Mouse (Mus musculus): Measurements from ENCODE around the gene D730048I06Rik. TPM values are rescaled to one million over a fixed set of nuclear protein-coding genes. Genes with fewer than 3 reads are reported as not detected.
"Not testable (repeated sequence)": the region's sequence is repeated elsewhere in the genome, so short reads cannot be mapped to it uniquely, and the experiment has no call there.

The D730048I06Rik gene
- not detected in 2 replicates for polyA plus RNA-seq (2016; fragmentation: Nextera tagmentation; extraction: Ambion mirVana)

- Histone ChIP-seq H3K36me3 (replicated peaks) (no peaks in the 10 kb centered on the region), H3K27me3 (replicated peaks; ENCODE audit: low read depth, poor library complexity, severe bottlenecking) (no peaks in the 10 kb centered on the region), H3K9me3 (peaks cover 43% of the 10 kb centered on the region), H3K4me3 (no peak within 1 kb of the TSS), H3K4me1 (no peaks in the 10 kb centered on the region), H3K27ac (replicated peaks) (no peak within 1 kb of the TSS)
- no peak for DNase-seq (ENCODE audit: low spot score)
- WGBS, result 89% methylated on average over 3 of the region's 3 CpGs
Observed at GRCm38 (mm10) chr9:35790001-35790400, at the start of gene D730048I06Rik, which contains the start of gene Gm27235. D730048I06Rik (minus strand) TSS chr9:35790112. Gm27235 (minus strand) TSS chr9:35790101.

- H3K9me3 ChIP-seq, result peaks cover 26% of the 10 kb centered on the region
- not testable (repeated sequence) for DNase-seq (ENCODE audit: low spot score)
- 96% methylated on average over 15 of the region's 15 CpGs for WGBS
Observed at GRCm38 (mm10) chr9:35817881-35818280, 28.0 kb upstream of the D730048I06Rik start.

GRCm38 (mm10) chr9:35798146-35798545 is 8.2 kb upstream of the D730048I06Rik start:
- Histone ChIP-seq H3K27ac (replicated peaks) (no peak overlapping the region), H3K4me3 (no peak overlapping the region), H3K36me3 (replicated peaks) (no peaks in the 10 kb centered on the region), H3K4me1 (no peaks in the 10 kb centered on the region), H3K27me3 (replicated peaks; ENCODE audit: low read depth, poor library complexity, severe bottlenecking) (no peaks in the 10 kb centered on the region), H3K9me3 (peaks cover 49% of the 10 kb centered on the region; the same call in 1 of the 2 replicates)
- DNase-seq (ENCODE audit: low spot score), result no peak

More at GRCm38 (mm10) chr9:35817881-35818280, 28.0 kb upstream of the D730048I06Rik start:
- not testable (repeated sequence) for H3K27me3 ChIP-seq (replicated peaks; ENCODE audit: low read depth, poor library complexity, severe bottlenecking); H3K36me3 ChIP-seq (replicated peaks); H3K27ac ChIP-seq (replicated peaks); H3K4me3 ChIP-seq; H3K4me1 ChIP-seq

- peaks cover 28% of the 10 kb centered on the region; the same call in 1 of the 2 replicates for H3K9me3 ChIP-seq
- no peaks in the 10 kb centered on the region for H3K36me3 ChIP-seq (replicated peaks)
- no peak within 1 kb of the TSS for H3K4me3 ChIP-seq
- no peaks in the 10 kb centered on the region for H3K27me3 ChIP-seq (replicated peaks; ENCODE audit: low read depth, poor library complexity, severe bottlenecking)
- DNase-seq (ENCODE audit: low spot score), result no peak
- WGBS, result 70% methylated on average over 3 of the region's 3 CpGs
- no peaks in the 10 kb centered on the region for H3K4me1 ChIP-seq
- H3K27ac ChIP-seq (replicated peaks), result no peak within 1 kb of the TSS
Observed at GRCm38 (mm10) chr9:35778009-35778408, 11.9 kb downstream of the D730048I06Rik start, which contains the start of gene Gm17727. Gm17727 (minus strand) TSS chr9:35778109.

- peaks cover 4% of the 10 kb centered on the region; the same call in 1 of the 2 replicates for H3K9me3 ChIP-seq
- no peak overlapping the region for H3K4me3 ChIP-seq
- H3K27ac ChIP-seq (replicated peaks), result no peak overlapping the region
- H3K4me1 ChIP-seq, result no peaks in the 10 kb centered on the region
- no peak for DNase-seq (ENCODE audit: low spot score)
- no peaks in the 10 kb centered on the region for H3K36me3 ChIP-seq (replicated peaks)
- H3K27me3 ChIP-seq (replicated peaks; ENCODE audit: low read depth, poor library complexity, severe bottlenecking), result no peaks in the 10 kb centered on the region
Observed at GRCm38 (mm10) chr9:35756843-35757242, 33.1 kb downstream of the D730048I06Rik start.

- Histone ChIP-seq H3K27ac (replicated peaks) (no peak within 1 kb of the TSS), H3K9me3 (peaks cover 25% of the 10 kb centered on the region), H3K4me1 (no peaks in the 10 kb centered on the region), H3K27me3 (replicated peaks; ENCODE audit: low read depth, poor library complexity, severe bottlenecking) (no peaks in the 10 kb centered on the region), H3K4me3 (no peak within 1 kb of the TSS), H3K36me3 (replicated peaks) (no peaks in the 10 kb centered on the region)
- no peak for DNase-seq (ENCODE audit: low spot score)
Observed at GRCm38 (mm10) chr9:35740749-35741148, 49.2 kb downstream of the D730048I06Rik start, which contains the start of gene Gm17677. Gm17677 (plus strand) TSS chr9:35741049.

Other genes starting within 250 kb of the D730048I06Rik start
- 6.0 and 6.1 TPM in 2 replicates for gene Ddx25, start 231.6 kb downstream of the D730048I06Rik start, polyA plus RNA-seq (2016; fragmentation: Nextera tagmentation; extraction: Ambion mirVana)
- 18.3 and 21.3 TPM in 2 replicates for gene Pus3, start 231.5 kb downstream of the D730048I06Rik start, polyA plus RNA-seq (2016; fragmentation: Nextera tagmentation; extraction: Ambion mirVana)
- gene Pate2, start 219.8 kb downstream of the D730048I06Rik start, polyA plus RNA-seq (2016; fragmentation: Nextera tagmentation; extraction: Ambion mirVana), result 1.5 and 1.6 TPM in 2 replicates
- gene Hyls1, start 219.7 kb downstream of the D730048I06Rik start, polyA plus RNA-seq (2016; fragmentation: Nextera tagmentation; extraction: Ambion mirVana), result 24.9 and 26.5 TPM in 2 replicates
- not detected in 2 replicates for gene Pate4, start 178.2 kb downstream of the D730048I06Rik start, polyA plus RNA-seq (2016; fragmentation: Nextera tagmentation; extraction: Ambion mirVana)
- not detected in 2 replicates for gene Pate3, start 141.9 kb downstream of the D730048I06Rik start, polyA plus RNA-seq (2016; fragmentation: Nextera tagmentation; extraction: Ambion mirVana)
- gene Pate1, start 102.7 kb downstream of the D730048I06Rik start, polyA plus RNA-seq (2016; fragmentation: Nextera tagmentation; extraction: Ambion mirVana), result 0.16 TPM in 1 of 2 replicates, not detected in the other
- gene Gm17677, start 49.1 kb downstream of the D730048I06Rik start, polyA plus RNA-seq (2016; fragmentation: Nextera tagmentation; extraction: Ambion mirVana), result not detected in 2 replicates
- not detected in 2 replicates for gene Gm17727, start 12.0 kb downstream of the D730048I06Rik start, polyA plus RNA-seq (2016; fragmentation: Nextera tagmentation; extraction: Ambion mirVana)
- not detected in 2 replicates for gene Gm27235, start within 50 bp of the D730048I06Rik start, polyA plus RNA-seq (2016; fragmentation: Nextera tagmentation; extraction: Ambion mirVana)
- not detected in 2 replicates for gene 9230110F15Rik, start 54.0 kb upstream of the D730048I06Rik start, polyA plus RNA-seq (2016; fragmentation: Nextera tagmentation; extraction: Ambion mirVana)
- gene 9230113P08Rik, start 118.3 kb upstream of the D730048I06Rik start, polyA plus RNA-seq (2016; fragmentation: Nextera tagmentation; extraction: Ambion mirVana), result not detected in 2 replicates